Mouse (Mus musculus): ENCODE measurements around the gene Dpf3.

Dpf3 gene

DNA sequence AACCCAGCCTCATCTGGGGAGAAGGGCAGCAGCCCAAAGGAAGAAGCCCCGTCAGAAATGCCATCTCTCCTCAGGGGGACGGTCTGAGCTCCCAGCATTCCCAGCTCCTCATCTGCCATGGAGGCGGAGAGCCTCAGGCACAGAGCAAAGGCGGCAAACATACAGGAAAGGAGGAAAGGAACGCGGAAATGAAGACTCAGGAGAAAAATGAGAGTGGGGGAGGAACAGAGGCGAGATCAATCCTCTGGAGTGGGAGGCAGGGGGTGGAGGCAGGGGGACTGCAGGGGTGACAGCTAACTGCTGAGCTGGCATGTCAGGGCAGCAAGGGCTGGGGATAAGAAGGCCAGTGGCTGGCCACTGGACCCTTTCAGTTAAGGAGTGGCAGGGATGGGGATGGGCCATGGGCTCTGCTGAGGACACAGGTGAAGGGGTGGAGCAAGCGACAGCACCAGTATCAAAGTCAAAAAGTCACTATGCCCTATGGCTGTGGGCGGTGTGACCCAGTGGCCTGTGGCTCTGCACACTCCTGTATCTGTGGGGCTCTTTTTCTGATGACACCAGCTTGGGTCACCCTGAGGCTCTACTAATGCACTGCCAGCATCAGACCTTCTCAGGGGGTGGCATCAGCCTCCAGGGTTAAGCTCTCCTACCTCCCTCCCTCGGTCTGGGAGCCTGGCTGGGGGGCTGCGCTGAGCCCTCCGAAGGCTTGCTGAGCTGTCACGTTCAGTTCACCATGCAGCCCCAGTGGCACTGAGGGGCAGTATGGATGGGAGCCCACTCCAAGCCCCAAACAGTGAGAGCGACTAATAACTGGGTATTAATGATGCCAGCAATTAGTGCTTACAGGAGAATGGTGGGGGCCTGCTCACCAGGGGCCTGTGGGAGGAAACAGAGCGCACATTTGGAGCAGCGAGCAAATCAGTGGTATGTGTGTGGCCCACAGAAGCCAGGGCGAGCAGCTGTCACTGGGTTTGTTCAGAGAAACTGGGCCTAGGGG lies 200.7 kb downstream of the Dpf3 start:
- DNase-seq (ENCODE audit: extremely low spot score) = no peak

DNA sequence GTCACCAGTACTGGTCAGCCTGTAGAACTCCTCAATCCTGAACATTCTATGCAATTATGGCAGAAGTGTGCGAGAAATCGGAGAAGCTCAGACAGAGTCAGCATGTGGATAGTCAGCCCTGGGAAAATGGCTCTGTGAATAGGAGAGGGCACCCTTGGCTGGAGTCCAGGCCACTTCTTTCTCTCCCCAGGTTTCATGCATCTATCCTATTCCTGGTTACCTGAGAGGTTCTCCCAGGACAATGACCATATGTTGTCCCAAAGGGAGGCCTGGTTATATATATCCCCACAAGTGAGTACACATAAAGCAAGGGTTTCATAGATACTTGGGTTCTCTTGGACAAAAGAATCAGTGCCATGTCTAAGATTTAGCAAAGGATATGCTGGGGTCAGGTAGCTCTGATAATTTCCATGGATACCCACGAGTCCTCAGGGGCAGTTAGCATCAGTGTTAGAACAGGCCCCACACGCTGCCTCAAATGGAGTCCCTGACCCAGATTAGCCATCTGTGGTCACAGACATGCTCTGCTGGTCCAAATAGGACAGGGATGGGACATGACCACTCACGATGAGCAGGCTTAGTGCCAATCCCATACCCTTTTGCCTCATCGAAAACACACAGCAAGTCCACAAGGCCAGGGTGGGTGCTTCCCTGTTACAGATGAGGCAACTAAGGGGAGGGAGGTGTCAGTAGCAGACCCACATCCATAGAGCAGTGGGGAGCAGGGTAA lies 203.8 kb downstream of the Dpf3 start:
- no peak for DNase-seq (ENCODE audit: extremely low spot score)

DNA sequence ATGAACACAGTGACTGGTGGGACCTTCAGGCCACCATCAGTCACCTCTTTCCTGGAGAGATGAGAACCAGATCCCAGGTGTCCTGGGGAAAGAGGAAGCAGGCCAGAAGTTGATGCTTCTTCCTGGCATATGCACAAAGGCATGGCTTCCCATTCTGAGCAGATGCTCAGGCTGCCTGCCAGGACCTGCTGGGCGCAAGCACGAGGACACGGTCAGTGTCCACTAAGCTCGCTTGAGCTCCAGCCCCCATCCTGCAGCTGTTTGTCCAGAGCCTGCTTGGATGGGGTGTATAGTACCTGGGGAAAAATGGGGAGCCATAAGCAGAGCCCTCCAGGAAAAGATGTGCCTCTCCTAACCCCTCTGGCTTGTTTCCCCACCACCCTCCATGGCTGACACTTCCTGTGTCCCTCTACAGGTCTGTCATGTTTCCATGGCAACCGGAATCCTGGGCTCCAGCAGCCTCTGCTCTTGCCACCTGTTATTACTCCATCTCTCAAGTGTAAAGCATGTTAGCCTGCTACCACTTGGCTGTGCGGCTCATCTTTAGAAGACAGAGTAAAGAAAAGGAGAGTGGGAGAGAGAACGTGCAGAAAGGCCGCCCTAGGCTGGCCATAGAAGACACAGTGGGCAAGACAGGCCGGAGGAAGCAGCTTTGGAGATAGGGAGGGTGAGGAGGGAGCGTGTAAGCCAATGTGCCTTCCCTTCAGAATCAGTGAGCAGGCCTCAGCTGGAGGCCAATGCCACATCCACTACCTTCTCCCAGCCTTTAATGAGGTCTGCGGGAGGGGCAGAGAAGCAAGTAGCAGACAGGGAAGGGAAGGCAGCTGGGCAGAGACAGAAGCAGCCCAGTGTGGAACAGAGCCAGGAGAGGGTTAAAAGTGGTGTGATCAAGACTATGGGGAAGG lies 209.7 kb downstream of the Dpf3 start:
- no peak for DNase-seq (ENCODE audit: extremely low spot score)

DNA sequence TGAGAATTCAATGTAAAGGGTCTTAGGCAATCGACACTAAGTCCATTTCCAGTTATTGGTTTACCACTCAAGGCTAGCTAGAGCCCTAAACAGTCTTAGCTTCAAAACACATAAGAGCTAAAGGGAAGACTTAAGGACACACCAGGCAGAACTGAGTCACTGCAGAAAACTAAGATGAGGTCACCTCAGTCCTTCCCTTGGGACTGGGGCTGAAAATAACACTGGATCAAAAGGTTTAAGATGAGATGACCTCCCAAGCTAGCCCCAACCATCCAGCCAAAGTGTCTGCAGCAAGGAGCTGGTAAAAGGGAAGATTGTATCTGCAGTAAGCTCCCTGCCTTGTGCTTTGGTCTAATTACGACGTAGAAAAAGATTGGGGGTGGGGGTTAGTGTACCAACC lies 216.3 kb downstream of the Dpf3 start:
- no peak for DNase-seq (ENCODE audit: extremely low spot score)

DNA sequence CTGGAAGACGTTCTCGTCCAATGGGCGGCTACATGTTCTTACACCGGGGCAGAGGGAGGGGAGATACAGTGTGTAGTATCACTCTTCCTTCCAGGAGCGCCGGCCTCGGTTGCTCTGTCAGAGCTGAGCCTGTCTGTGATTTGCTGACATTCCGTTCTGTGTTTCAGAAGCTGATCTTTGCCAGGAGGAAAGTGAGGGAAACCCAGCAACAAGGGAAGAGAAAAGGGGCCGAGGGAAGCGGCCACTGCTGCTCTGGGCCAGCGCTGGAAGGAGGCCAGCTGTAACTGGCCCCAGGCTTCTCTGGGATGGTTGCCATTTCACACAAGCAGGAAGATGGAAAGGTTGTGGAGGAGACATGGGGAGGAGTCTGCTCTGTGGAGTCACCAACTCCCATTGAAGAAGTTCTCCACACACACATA lies 219.0 kb downstream of the Dpf3 start:
- no peak for DNase-seq (ENCODE audit: extremely low spot score)

DNA sequence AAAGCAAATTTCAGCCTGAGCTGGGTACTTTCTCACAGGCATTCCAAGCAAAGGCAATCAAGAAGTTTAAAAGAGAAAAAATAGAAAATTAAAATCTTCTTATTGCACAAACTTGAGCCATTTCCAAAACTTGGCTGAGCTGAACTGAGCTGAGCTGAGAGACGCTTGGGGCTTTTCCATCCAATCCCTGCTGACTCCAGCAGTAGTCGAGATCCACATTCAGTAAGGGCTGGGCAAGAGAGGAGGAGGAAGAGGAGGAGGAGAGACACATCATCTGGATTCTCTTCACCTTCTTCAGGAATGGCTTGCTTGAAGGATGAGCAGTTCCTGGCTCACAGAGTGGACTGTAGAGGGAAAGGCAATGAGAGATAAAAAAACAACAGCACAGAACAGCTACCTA lies 227.0 kb downstream of the Dpf3 start:
- no peak for DNase-seq (ENCODE audit: extremely low spot score)

DNA sequence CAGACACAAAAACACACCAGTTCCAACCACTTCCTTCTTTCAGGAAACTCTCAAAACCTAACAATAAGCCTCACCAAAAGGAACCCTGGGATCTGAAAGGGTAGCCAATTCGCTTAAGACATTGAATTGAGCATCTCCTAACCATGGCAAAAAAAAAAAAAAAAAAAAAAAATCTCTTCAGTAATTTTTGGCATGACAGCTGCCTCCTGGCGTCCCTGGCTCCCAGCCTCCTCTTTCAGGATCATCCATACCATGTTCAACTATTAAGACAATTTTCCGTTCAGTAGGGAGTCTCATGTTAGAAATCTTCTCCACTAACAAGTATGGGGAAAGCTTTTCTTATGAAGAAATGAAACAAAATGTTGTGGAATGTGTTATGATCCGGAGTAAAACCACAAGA lies 233.1 kb downstream of the Dpf3 start:
- no peak for DNase-seq (ENCODE audit: extremely low spot score)

DNA sequence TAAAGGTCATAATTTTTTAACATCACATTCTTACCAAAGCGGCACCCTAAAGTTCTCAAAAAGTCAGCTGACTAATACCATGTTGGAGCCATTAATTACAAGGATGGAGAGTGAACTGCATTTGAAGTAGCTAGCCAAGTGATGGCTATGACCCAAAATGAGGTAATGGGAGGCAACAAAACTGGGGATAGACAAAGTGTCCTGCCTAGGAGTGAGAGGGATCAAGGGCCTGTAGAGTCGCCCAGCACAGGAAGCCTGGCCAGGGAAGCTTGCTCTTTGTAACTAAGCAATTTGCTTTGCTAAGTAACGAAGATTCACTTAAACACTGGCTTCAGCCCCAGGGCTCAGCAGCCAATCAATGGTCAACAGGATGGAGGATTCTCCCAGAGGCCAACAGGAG lies 238.4 kb downstream of the Dpf3 start:
- DNase-seq (ENCODE audit: extremely low spot score) = no peak

DNA sequence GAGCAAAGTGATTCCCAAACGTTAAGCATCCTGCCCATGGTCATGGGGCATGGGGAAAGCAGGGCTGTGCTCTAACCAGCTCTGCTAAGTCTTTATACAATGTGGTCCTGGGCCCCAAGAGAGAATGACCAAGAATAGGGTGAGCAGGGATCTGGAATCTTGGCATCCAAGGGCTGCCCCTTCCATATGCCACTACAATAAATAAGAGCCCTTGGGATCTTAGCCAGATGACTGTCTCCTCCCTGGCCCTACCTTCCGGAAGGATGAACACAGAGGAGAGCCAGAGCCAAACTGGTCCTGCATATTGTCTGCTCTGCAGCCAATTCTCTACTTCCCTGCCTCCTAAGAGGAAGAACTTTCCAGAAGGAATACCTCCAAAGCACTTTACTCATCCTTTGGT lies 238.9 kb downstream of the Dpf3 start:
- no peak for DNase-seq (ENCODE audit: extremely low spot score)

DNA sequence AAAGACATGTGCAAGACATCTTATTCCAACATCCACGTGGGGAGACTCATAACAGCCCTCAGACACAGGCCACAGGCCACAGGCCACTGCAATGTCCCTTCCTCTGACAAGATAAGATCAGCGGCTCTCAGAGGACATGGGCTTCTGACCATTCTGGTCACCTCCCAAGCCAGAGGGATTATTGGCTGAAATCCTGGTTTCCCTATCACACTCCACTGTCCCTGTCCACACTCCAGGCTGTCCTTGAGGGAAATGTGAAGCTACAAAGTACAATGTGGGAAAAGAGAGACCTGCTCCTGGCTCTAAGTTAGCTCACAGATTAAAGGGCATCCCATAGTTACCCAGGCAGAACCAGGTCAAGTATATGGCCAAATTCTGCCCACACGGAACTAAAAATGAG lies 239.8 kb downstream of the Dpf3 start:
- no peak for DNase-seq (ENCODE audit: extremely low spot score)

DNA sequence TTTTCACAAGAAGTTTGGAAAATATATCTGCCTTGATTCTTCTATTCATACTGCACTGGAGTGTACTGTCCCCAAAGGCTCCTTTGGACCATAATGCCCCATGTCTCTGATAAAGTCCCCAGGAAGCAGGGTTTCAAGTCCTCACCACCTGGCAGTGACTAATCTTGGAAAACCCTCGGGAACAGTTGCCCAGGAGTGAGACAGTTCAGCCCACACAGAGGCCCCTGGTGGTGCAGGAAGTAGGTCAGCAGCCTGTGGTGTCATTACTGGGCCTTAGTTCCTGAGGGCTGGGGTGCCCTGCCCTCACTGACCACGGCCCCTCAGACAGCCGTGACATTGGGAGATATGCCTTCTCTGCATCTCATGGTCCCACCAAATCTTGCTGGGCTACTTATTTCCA lies 246.5 kb downstream of the Dpf3 start:
- DNase-seq (ENCODE audit: extremely low spot score) = no peak

DNA sequence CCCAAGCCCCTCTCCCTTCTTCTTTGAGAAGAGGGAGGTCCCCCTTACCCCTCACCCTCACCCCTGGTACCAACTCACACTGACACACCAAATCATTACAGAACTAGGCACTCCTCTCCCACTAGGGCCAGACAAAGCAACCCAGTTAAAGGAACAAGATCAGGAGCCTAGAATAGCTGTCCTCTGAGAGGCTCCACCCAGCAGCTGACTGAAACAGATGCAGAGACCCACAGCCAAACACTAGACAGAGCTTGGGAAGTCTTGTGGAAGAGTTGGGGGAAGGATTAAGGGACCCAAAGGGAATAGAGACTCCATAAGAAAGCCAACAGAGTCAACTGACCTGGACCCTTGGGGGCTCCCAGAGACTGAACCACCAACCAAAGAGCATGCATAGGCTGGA lies 246.9 kb downstream of the Dpf3 start:
- no peak for DNase-seq (ENCODE audit: extremely low spot score)

DNA sequence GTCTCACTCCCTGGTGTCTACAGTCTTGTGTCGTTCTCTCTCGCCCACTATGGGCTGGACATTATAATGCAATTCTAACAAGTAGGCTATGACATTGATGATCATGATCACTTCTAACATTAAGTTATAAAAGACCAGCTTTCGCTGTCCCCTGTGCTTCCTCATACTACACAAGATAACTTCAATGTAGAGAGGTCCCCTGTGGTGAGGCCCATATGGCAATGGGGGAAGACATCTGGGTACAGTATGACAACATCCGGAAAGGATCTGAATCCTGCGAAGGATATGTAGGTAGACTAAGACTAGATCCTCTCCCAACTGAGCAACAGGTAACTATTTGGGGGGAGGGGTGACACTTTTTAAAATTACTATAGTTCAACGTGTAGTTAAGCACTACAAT lies 251.7 kb downstream of the Dpf3 start:
- no peak for DNase-seq (ENCODE audit: extremely low spot score)

DNA sequence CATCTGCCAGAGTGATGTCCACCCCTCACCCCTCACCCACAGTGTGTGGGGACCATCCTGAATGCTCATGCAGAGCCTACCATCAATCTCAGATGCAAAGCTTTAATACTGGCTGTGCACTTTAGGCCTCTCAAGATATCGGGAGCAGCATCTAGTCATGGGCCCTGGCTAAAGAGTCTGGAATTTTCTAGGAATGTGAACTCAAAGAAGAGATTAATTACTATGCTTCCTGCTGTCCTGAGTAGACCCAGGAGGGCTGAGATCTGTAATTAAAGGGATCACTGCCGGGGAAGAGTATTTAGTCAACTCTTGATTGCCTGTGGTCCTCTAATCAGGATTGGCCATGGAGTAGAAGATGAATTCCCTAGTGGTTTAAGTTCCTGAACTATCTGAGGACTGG lies 252.5 kb downstream of the Dpf3 start:
- DNase-seq (ENCODE audit: extremely low spot score) = no peak

DNA sequence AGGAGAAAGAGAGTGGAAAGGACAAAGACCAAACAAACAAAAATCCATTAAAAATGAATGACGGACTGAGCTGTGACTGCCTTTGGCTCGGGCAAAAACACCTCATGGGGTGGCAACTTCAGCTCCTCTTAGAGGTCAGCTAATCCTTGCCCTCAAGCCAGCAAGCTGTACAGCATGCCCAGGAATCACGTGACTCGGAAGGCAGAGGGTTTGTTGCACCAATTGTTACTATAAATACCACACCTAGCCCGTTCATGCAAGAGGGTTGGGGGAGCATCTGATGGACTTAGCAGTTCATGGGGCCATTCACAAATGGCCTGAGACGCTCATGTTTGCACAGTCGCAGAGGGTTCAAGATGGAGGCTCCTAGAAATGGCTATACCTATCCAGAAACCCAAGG lies 253.9 kb downstream of the Dpf3 start:
- DNase-seq (ENCODE audit: extremely low spot score) = no peak

DNA sequence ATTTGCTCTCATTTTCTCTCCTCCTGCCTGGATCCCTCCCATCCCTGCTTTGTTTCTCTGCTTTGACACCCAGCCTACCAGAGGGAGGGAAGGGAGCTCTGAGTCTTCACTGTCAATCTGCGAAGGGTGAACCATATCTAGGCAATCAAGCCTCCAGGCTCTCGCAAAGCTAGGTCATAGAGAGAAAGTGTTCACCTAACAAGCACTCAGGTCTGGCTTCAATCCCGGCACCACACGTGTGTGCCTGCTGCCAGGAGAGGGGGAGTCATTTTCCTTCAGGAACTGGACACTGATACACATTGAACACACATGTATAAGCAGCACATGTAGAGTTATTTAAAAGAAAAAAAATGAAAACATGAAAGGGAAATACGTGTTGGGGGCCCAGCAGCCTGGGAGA lies 254.6 kb downstream of the Dpf3 start:
- DNase-seq (ENCODE audit: extremely low spot score) = no peak

DNA sequence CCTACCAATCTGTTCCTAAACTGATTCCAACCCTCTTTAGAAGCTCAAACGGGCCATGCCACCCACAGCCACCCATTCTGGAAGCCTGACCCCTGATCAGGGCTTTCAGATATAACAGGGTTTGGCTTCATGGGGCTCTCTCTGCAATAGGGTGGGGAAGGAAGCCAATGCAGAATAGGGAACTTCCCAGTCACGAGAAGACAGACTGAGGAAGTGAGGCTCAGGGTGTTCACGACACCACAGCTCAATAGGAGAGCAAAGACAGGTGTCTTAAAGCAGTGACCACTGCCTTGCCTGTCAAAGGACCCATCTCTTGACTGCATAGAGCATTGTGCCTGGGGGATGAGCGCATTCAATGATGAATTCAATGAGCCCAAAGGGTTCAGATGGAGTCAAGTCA lies 256.3 kb downstream of the Dpf3 start:
- DNase-seq (ENCODE audit: extremely low spot score) = no peak

DNA sequence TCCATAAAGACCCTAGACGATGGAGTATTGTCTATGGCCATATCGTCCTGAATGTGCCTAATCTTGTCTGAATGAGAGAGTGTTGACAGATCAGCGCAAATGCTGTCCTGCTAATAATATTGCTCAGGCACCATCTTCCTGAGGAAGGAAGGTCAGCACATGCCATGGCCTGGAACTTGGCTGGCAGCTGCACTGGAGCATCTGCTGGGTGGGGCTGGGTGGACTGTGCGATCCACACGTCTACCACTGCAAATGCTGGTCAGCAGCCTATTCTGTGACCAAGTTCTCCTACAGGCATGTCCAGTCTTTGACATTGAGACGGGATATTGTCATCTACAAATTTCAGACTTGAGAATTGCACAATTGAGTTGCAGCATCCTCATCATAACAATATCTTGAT lies 257.8 kb downstream of the Dpf3 start:
- no peak for DNase-seq (ENCODE audit: extremely low spot score)

DNA sequence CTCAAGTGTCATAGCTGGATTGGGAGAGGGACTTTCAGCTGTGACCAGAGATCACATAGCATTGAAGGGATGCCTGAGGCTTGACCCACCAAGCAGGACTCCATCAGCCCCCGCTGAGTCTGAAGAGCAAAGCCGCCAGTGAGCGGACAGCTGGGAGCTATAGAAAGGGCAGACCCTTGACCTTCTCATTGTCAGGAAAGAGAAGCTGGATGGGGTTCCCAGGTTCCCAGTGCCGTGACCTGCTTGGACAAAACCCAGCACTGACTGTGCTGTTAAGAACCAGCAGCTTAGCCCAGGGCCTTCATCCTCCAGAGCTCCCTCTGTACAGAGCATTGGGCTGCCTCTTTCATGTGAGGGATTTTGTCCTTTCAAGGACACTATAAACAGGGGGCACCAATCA lies 260.5 kb downstream of the Dpf3 start:
- peak; percentile 39 for DNase-seq (ENCODE audit: extremely low spot score)

DNA sequence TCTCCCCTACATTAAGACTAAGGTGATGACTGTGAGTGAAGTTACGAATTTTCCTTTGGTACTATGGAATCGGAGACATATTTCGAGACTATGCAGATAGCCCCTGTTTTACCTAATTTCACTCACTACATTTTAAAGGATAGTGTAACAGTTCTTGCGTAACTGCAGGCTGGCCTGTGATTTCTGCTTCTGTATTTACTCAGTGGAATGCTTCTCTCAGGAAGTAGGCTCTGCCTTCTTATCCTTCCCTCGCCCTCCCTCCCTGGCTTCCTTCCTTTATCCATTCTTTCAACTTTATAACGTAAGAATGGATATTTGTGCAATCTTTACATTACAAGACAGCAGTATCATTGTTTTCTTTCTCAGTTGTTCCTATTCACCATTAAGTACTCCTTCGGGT lies 266.6 kb downstream of the Dpf3 start:
- no peak for DNase-seq (ENCODE audit: extremely low spot score)

DNA sequence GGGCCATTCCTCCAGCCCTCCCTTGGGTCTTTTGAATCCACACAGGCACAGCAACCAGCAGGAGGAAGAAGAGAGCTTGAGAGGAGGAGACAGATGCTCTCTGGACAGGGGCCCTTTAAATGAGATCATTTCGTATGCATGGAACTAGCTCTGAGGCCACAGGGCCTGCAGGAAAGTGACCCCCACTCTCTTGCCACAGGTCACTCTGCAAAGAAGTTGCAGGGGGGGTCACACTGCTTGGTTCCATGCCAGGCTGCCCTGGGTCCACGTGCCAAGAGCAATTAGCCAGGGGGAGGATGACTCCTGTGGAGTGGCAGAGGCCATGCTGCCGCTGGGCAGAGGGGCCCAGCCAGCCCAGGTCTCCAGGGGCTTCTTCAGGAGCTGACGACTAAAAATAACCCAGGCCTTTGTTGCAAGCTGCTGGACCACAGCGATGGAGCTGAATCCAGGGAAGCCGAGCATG lies 273.6 kb downstream of the Dpf3 start:
- DNase-seq (ENCODE audit: extremely low spot score) = no peak

DNA sequence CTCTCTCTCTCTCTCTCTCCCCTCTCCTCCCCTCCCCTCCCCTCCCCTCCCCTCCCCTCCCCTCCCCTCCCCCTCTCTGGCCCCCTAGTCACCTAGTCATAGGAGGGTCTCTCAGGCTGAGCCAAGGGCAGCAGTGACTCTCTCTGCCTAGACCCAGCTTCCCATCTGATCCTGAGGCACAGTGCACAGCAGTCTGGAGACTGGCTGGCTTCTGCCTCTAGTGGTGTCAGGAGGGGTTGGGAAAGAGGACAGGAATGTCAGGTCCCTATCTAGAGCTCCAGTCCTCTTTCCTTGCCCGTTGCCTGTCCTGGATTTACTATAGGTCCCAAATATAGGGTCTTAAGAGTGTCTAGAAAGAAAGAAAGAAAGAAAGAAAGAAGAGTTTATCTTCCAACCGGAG lies 275.5 kb downstream of the Dpf3 start:
- no peak for DNase-seq (ENCODE audit: extremely low spot score)
